Mouse (Mus musculus) urinary bladder, adult 18-20 months (tissue): ENCODE data around the gene Cfap97.
"Not testable (repeated sequence)": the region's sequence is repeated elsewhere in the genome, so short reads cannot be mapped to it uniquely, and the experiment has no call there.

Source experiments
- DNase-seq, 2 experiments: peaks; one replicate each; pipeline ENCODE4 v3.0.0; 2022; ENCODE audit warnings: low spot score in 2 of 2, mixed read lengths in 2 of 2

Gene Cfap97

GRCm38 (mm10) chr8:46226622-46227021 is 75.1 kb downstream of the Cfap97 start:
- DNase-seq: no peak

DNA sequence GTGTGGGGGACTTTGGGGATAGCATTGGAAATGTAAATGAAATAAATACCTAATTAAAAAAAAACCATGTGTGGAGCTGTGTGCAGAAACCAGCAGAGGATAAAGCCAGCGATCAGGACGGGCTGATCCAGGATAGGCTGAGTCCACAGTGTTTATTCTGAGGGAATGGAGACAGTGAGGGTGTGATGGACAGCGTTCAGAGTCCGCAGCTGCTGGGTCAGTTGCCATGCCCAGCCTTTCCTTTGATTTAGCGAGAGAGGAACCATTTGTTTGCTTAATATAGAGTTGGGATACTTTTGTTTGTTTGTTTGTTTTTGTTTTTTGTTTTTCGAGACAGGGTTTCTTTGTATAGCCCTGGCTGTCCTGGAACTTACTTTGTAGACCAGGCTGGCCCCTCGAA is 80.4 kb downstream of the Cfap97 start:
- DNase-seq: not testable (repeated sequence)

DNA sequence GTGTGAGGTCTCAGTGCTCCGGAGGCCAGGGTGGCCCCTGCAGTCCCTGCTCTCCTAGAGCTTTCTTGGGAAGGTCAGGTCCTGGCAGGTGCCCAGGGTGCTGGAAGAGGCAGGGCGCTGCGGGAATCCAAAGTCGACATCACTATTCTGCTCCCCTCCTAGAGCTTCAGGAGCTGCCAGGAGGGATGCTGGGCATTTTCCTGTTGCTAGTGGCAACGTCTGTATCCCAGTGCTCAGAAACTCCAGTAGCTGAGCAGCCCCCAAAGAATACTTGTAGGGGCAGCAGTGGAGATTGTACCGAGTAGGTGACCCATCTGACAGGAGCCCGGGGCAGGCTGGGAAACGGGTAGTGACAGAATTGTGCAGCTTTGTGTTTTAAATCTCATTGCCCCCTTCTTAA is 81.2 kb downstream of the Cfap97 start:
- DNase-seq: no peak

DNA sequence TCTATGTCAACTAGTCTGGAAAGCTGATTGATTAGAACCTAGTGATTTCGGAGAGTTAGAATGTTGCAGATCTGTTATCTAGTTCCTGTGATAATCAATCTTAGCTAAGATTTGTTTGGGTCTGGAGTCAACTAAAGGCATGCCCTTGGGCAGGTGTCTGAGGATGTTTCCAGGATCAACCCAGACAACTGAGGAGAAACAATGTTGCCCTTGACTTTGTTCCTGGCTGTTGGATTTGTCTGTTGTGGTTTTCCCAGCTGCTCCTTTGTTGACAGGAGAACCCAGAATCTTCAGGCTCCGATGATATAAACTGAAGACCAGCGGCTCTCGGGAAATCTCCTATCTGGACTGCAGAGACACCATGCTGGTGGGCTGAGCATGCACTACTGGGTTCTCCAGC is 83.2 kb downstream of the Cfap97 start:
- no peak for DNase-seq

DNA sequence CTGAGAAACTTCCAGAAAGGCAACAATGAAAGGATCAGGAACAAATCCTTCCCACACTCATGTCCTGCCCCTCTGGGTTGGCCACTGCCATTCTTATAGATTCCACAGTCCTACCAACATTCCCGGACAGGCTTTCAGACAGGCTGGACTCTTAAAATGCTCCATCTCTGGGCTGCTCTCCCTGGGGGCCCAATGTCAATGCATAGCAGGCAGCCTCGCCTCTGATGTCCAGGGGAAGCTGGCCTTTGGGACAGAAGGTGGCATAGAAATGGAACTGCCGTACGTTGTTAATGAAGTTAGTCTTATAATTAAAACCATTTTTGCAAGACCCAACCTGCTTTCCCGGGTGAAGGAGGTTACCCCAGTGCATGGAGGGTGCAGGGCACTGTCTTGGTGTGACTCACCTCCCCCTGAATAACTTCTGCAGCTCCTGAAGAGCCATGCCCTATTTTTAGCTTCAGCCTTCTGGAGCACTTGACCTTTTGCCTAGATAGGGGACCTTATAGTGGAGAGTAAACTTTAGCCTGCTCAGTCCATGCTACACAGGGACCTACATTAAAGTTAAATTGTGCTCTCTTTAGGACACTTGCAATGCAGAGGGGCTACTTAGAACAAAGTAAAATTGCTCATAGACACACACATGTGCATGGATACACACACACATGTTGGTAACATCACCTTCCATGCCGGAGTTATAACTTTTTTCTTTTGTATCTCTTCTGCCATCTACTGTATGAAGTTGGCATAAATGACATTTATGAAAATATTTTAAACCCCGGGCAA is 85.1 kb downstream of the Cfap97 start:
- DNase-seq: no peak

DNA sequence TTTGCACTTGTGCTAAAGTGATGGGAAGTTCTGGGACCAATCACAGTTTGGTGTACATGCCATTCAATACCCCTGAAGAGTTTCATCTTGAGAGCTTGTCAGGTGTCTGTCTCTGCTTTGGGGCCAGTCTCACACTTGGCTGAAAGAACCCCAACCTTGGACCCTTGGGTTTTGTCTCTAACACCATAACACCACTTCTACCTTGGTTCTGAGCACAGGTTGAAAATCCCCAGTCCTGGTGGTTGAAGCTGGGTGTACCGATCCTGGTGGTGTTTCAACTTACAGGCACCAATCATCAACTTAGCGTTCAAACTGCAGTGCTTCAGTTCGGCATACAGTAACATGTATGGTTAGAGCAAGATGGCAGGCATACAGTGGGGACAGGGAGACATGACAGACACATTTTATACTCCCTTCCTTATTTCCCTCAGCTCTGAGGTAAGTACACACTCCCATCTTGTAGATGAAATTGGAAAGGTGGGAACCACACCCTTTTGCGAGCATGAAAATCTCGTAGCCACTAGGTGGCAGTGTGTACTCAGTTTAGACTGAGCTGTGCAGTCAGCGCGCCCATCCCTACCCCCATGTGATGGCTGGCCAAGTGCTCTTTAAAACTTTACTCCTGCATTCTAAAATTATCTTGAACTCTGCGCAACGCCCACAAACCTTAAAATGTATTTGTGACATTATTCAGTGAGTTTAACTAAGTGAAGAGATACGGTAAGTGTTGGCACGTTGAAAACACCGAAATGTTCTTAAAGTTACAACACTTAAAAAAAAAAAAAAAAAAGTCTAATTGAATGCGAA is 90.2 kb downstream of the Cfap97 start:
- peak; percentile 40 to 43 for DNase-seq

- no peak for DNase-seq
Measured at GRCm38 (mm10) chr8:46242946-46243345, 91.4 kb downstream of the Cfap97 start.
